Mouse (Mus musculus) skeletal muscle tissue, postnatal 0 days (tissue): Measurements from ENCODE around the gene Ube2s. TPM values are rescaled to one million over a fixed set of nuclear protein-coding genes. Genes with fewer than 3 reads are reported as not detected.

ENCODE experiments used
- polyA plus RNA-seq: library from polyadenylated mRNA; unstranded; fragments of >200 nt; fragmentation: Nextera tagmentation; extraction: Ambion mirVana; gene quantifications from 2 replicates; pipeline ENCODE4 v1.2.1, GENCODE M21; 2015

The Ube2s gene
- polyA plus RNA-seq = 106 and 115 TPM in 2 replicates

DNA sequence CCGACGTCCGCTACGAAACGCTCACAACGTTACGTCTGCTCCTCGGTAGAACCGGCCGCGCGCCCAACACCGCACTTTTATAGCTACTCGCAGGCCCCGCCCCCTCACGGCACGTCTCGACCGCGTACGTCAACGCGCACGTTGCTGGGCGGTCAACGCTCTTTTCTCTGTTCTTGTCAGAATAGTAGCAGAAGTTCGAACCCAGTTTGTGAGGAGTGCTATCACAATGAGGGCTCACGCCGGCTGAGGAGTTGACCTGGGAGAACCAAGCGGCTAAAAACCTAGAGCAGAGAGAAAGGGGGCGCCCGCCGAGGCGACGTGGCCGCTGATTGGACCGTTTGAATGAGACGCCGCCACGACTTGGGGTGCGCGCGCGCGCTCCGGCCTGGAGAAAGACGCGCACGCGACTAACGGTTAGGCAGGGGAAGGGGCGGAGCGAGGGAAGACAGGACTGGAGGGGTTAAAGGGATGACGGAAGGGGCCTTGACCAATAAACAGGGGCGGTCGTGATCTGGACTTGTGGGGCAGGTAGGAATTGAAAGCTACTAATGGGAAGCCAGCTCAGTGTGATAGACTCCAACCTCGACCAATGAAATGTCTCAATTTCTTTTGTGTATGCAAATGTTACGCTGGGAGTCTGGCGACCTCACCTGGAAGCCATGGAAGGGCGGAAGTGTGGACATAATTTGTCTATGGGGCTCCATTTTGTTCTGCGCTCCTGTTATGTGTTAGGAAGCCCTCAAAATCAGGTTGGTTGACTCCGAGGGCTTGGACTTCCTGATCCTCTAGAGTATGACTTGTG is at the start of gene Ube2s:
TSS of gene Ube2s (minus strand) at position 288 of the 802 bp plus-strand sequence.

DNA sequence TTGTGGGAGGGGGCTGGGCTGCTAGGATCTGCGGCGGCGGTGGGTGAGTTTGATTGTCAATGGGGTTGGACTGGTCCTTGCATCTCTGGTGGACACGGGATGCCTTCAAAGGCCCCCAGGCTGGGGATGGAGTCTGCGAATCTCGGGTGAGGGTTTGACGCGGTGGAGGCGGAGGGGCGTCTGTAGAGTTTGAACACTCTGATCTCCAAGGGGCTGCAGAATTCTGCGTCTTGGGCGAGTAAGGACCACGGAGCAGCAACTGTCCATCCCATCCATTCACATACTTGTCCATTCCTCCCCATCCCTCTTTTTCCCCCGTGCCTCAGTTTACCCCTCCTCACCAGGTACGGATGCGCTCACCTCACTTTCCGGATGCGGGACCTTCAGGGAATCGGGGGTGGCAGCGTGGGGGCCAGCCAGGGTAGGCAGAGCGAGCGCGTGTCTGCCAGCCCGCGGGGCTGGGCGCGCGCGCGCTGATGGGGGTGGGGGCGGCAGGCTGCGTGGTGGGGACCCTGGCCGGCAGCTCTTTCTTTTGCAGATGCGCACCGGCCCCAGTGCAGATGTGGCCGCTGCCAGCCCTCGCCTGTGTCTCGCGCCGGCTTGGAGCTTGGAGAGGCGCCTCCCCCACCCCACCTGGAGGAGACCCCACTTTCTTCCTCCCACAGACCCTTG is 32.0 kb upstream of the Ube2s start, which contains the start of gene Shisa7:
TSS of gene Shisa7 (minus strand) at position 452 of the 672 bp plus-strand sequence.

DNA sequence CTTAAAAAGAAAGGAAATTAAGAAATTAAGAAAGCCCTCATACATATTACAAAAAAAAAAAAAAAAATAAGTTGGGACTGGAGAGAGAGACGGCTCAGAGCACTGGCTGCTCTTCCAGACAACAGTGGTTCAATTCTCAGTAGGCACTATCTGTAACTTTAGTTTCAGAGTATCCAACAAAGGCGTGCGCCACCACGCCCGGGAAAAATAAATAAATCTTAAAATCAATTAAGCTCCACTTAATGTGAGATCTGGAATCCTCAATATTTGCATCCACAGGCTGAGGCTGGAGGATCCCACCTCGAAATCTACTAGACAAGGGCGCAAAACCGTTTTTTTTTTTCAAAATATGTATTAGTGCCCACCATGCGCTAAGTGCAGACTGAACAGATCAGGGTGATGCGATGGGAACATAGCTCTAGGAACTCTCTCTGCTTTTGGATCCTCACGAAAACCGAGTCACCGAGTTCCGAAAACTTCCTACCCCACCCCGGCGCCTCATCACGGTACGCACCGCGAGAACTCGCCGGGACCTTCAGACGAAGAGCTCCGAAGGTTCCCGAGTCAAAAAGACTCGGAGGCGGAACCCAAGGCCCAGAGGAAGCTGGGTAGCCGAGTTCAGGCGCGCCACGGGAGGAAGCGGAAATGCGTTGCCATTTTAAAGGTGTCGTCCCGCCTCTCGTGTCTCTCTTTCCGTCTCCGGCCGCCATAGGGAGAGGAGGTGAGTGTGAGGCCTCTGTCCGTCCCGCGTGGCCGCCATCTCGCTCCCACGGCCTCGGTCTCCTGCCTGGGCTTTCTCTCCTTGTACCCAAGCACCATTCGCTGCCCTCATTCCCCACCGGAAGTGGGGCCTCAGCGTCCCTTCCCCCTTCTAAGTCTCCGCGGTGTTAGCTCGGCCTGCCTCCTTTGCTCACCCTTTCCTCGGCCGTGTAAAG is 19.8 kb downstream of the Ube2s start, which contains the start of gene Rpl28:
TSS of gene Rpl28 (plus strand) at position 597 of the 935 bp plus-strand sequence.

DNA sequence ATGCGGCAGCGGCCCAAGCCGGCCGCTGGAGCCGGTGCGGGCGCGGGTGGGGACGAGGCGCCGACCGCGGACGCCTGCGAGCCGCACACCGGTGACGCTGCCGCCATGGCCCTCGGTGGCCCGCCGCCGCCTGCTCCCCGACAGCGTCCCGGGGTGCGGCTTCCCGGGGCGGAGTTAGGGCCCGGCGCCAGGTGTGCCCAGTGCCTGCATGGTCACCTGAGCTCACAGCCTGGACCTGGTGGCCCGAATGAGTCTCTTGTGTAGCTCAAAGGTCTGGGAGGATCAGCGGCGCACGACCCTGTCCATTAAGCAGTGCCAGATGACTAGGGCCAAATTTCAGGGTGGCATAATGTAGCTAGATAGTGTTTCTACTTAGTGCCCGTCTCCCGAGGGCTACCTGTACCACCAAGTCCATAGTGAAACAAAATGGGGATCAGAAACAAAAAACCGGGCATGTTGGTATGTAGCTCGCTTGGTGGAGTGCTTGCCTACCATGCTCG is 22.9 kb downstream of the Ube2s start, which contains the start of gene Tmem238:
TSS of gene Tmem238 (minus strand) at position 221 of the 500 bp plus-strand sequence.

DNA sequence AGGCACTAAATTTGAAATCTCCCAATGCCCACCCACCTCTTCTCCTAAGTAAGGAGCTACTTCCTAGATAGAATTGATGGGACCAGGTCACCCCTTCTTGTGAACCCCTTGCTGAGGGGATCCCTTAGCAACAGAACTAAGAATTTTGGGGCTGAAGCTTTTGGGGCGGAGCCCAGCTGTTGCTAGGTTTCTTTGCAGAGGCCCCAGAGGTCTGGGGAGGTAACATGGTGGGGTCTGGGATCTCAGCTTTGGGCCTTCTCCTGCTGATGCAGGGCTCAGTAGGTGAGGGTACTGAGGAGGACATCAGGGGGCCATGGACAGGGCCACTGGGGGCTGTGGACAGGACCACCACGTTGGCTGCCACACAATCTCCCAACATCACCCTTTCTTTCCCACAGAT is 29.6 kb downstream of the Ube2s start, which contains the start of the genes Il11 and Tmem190:
TSS of gene Il11 (minus strand) at position 101 of the 400 bp plus-strand sequence.
TSS of gene Tmem190 (plus strand) at position 179 of the 400 bp plus-strand sequence.

DNA sequence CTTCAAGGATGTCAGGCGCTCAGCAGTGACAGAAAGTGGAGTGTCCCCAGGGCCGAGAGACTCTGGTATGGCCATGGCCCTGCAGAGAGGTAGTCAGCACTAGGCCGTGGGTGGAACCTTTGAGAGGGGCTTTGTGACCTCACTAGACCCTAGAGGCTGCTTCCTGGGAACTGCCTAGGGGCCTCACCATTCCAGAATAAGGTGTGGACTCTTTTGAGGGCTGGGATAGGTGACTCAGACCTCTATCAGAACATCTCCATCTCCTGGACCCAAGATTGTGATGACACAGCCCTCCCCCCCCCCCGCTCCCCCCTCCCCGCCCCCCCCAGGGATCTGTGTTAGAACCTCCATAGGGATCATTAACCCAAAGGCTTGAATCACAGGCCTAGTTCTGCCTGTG is 41.2 kb downstream of the Ube2s start, which contains the start of gene Fam71e2:
TSS of gene Fam71e2 (minus strand) at position 101 of the 400 bp plus-strand sequence.

DNA sequence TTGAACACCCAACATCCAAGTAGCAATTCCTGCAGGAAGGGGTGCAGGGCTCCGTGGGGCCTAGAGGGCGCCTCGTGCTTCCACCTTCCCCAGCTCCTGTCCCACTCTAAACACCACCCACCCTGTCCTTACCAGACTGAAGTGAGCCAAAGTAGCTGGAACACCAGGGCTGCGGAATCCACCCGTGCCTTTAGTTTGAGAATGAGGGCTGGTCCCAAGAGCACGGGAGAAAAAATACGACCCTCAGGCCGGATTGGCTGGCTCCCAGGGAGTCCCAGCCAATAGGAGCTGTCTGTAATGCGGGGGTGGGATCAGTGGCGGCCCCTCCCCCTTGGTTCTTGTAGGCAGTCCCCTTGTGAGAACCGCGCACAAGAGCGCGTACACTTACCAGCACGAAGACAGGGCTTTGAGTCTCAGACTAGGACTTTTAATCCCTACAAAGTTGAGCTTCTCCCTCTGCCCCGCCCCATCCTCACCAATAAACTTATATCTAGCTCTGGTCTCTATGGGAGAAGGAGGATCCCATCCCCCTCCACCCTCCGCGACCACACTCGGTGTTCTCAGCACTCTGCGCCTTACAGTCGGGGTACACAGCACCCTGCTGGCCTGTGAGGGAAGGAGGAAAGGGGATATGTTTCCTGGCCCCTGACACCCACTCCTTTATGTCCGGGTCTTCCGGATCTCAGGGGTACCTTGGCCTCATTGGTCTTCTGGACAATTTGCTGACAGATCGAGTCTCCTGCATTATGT is 59.4 kb downstream of the Ube2s start, which contains the start of gene Cox6b2:
TSS of gene Cox6b2 (minus strand) at position 274 of the 750 bp plus-strand sequence.

Other genes starting within 250 kb of the Ube2s start
- not detected in 2 replicates for gene Ptprh, start 208.5 kb downstream of the Ube2s start, polyA plus RNA-seq
- 0.26 and 0.62 TPM in 2 replicates for gene Tmem86b, start 181.2 kb downstream of the Ube2s start, polyA plus RNA-seq
- gene Ppp6r1, start 153.6 kb downstream of the Ube2s start, polyA plus RNA-seq = 5.1 and 5.6 TPM in 2 replicates
- 41.2 and 49.2 TPM in 2 replicates for gene Hspbp1, start 127.5 kb downstream of the Ube2s start, polyA plus RNA-seq
- gene Brsk1, start 122.0 kb downstream of the Ube2s start, polyA plus RNA-seq = 0.23 and 0.39 TPM in 2 replicates
- gene Tmem150b, start 87.3 kb downstream of the Ube2s start, polyA plus RNA-seq = 0.07 TPM in 1 of 2 replicates, not detected in the other
- 22.4 and 24.9 TPM in 2 replicates for gene Kmt5c, start 72.5 kb downstream of the Ube2s start, polyA plus RNA-seq
- 18.6 and 22.1 TPM in 2 replicates for gene Cox6b2, start 59.5 kb downstream of the Ube2s start, polyA plus RNA-seq
- not detected in 2 replicates for gene Fam71e2, start 41.3 kb downstream of the Ube2s start, polyA plus RNA-seq
- gene Il11, start 29.7 kb downstream of the Ube2s start, polyA plus RNA-seq = 0.09 TPM in 1 of 2 replicates, not detected in the other
- not detected in 2 replicates for gene Tmem190, start 29.7 kb downstream of the Ube2s start, polyA plus RNA-seq
- gene Tmem238, start 22.9 kb downstream of the Ube2s start, polyA plus RNA-seq = 8.2 and 8.9 TPM in 2 replicates
- gene Rpl28, start 19.7 kb downstream of the Ube2s start, polyA plus RNA-seq = 262 and 278 TPM in 2 replicates
- gene Shisa7, start 32.1 kb upstream of the Ube2s start, polyA plus RNA-seq = not detected in 2 replicates
- 3.2 and 8.0 TPM in 2 replicates for gene Isoc2b, start 57.7 kb upstream of the Ube2s start, polyA plus RNA-seq
- 0.87 and 1.4 TPM in 2 replicates for gene Isoc2a, start 64.6 kb upstream of the Ube2s start, polyA plus RNA-seq
- 0.10 TPM in 1 of 2 replicates, not detected in the other for gene Gm36210, start 93.9 kb upstream of the Ube2s start, polyA plus RNA-seq
- 1.8 and 2.0 TPM in 2 replicates for gene Zfp628, start 102.6 kb upstream of the Ube2s start, polyA plus RNA-seq
- 0.66 and 1.3 TPM in 2 replicates for gene Nat14, start 109.4 kb upstream of the Ube2s start, polyA plus RNA-seq
- gene Ssc5d, start 113.2 kb upstream of the Ube2s start, polyA plus RNA-seq = 8.7 and 10.2 TPM in 2 replicates
- gene Sbk2, start 151.8 kb upstream of the Ube2s start, polyA plus RNA-seq = 6.5 and 8.4 TPM in 2 replicates
- gene Sbk3, start 158.6 kb upstream of the Ube2s start, polyA plus RNA-seq = not detected in 2 replicates
- 9.2 and 12.0 TPM in 2 replicates for gene Zfp579, start 183.6 kb upstream of the Ube2s start, polyA plus RNA-seq
- gene Zfp524, start 201.8 kb upstream of the Ube2s start, polyA plus RNA-seq = 14.0 and 16.9 TPM in 2 replicates
- gene Fiz1, start 202.1 kb upstream of the Ube2s start, polyA plus RNA-seq = 16.4 and 17.7 TPM in 2 replicates
- 0.17 and 1.3 TPM in 2 replicates for gene Gm44973, start 202.9 kb upstream of the Ube2s start, polyA plus RNA-seq
- gene Zfp865, start 207.8 kb upstream of the Ube2s start, polyA plus RNA-seq = 3.0 and 3.2 TPM in 2 replicates
- 0.22 and 1.5 TPM in 2 replicates for gene Ccdc106, start 208.0 kb upstream of the Ube2s start, polyA plus RNA-seq
- gene 4632433K11Rik, start 221.5 kb upstream of the Ube2s start, polyA plus RNA-seq = not detected in 2 replicates
- 6.2 and 7.1 TPM in 2 replicates for gene Zfp784, start 225.9 kb upstream of the Ube2s start, polyA plus RNA-seq
- 15.9 and 17.3 TPM in 2 replicates for gene Zfp580, start 238.9 kb upstream of the Ube2s start, polyA plus RNA-seq
- 37.4 and 39.9 TPM in 2 replicates for gene U2af2, start 249.6 kb upstream of the Ube2s start, polyA plus RNA-seq